Mouse (Mus musculus) megakaryocyte, embryonic 14.5 days (primary cell): ENCODE measurements around the gene Hes6.

Source experiments
- FLI1 ChIP-seq: IDR thresholded peaks from 2 replicates; pipeline ENCODE4 v1.6.1; 2012; ENCODE audit warnings: low read length, inconsistent platforms, mixed read lengths
- GATA1 ChIP-seq: IDR thresholded peaks from 3 replicates; pipeline ENCODE4 v1.6.1; 2012; ENCODE audit warnings: mixed read lengths, low read length, inconsistent platforms, borderline replicate concordance

GRCm38 (mm10) chr1:91437573-91437972, 23.7 kb upstream of the Hes6 start:
- TF ChIP-seq GATA1 = no peak
- TF ChIP-seq FLI1 = no peak
